Mouse (Mus musculus) myocyte (in vitro differentiated cells): Measurements from ENCODE around the gene Jph4. TPM values are rescaled to one million over a fixed set of nuclear protein-coding genes. Genes with fewer than 3 reads are reported as not detected.

ENCODE experiments used
- H3K27me3 ChIP-seq: one replicate; pipeline ENCODE4 v1.6.1; 2011; ENCODE audit not compliant: control insufficient read depth, insufficient read depth, insufficient read length
- H3K36me3 ChIP-seq: one replicate; pipeline ENCODE4 v1.6.1; 2011; ENCODE audit not compliant: control insufficient read depth, insufficient read depth
- H3K4me2 ChIP-seq: one replicate; pipeline ENCODE4 v1.6.1; 2011; ENCODE audit warnings: low read depth, control low read depth
- H3K4me3 ChIP-seq: one replicate; pipeline ENCODE4 v1.5.1; 2011; ENCODE audit warnings: mild to moderate bottlenecking, control low read depth, moderate library complexity
- H3K79me2 ChIP-seq: one replicate; pipeline ENCODE4 v1.6.1; 2011; ENCODE audit not compliant: control insufficient read depth, insufficient read depth
- H3ac ChIP-seq: one replicate; pipeline ENCODE4 v1.6.1; 2011; ENCODE audit not compliant: control insufficient read depth, insufficient read length
- CEBPB ChIP-seq: IDR thresholded peaks from 2 replicates; pipeline ENCODE4 v1.6.1; 2011; ENCODE audit warnings: mild to moderate bottlenecking, moderate library complexity; ENCODE audit not compliant: poor library complexity, insufficient read depth, severe bottlenecking
- E2F4 ChIP-seq: IDR thresholded peaks from one replicate; pipeline ENCODE4 v1.6.1; 2011; ENCODE audit warnings: mild to moderate bottlenecking, control low read depth, moderate library complexity; ENCODE audit not compliant: insufficient read depth
- MAX ChIP-seq: IDR thresholded peaks from one replicate; pipeline ENCODE4 v1.6.1; 2011; ENCODE audit warnings: low read depth, mild to moderate bottlenecking, control low read depth
- MYOD1 ChIP-seq, 3 experiments: IDR thresholded peaks; one replicate each; pipeline ENCODE4 v1.6.1; 2011; ENCODE audit warnings: control low read depth in 2 of 3, low read depth in 2 of 3, mild to moderate bottlenecking in 2 of 3, moderate library complexity in 1 of 3; ENCODE audit not compliant: insufficient read length in 2 of 3, control insufficient read depth in 1 of 3
- MYOG ChIP-seq, 3 experiments: IDR thresholded peaks; one replicate each; pipeline ENCODE4 v1.6.1; 2011; ENCODE audit warnings: control low read depth in 2 of 3, low read depth in 2 of 3, mild to moderate bottlenecking in 2 of 3; ENCODE audit not compliant: insufficient read length in 2 of 3, control insufficient read depth in 1 of 3, insufficient read depth in 1 of 3
- POLR2A ChIP-seq: IDR thresholded peaks from one replicate; pipeline ENCODE4 v1.6.1; 2011; ENCODE audit warnings: low read depth, mild to moderate bottlenecking, control low read depth, moderate library complexity; ENCODE audit not compliant: insufficient read length
- POLR2AphosphoS2 ChIP-seq: IDR thresholded peaks from one replicate; pipeline ENCODE4 v1.6.1; 2011; ENCODE audit warnings: low read depth, control low read depth; ENCODE audit not compliant: insufficient read length
- REST ChIP-seq: IDR thresholded peaks from one replicate; pipeline ENCODE4 v1.6.1; 2011; ENCODE audit warnings: mild to moderate bottlenecking, control low read depth, moderate library complexity; ENCODE audit not compliant: insufficient read depth, insufficient read length
- SRF ChIP-seq: IDR thresholded peaks from one replicate; pipeline ENCODE4 v1.6.1; 2011; ENCODE audit warnings: low read depth; ENCODE audit not compliant: control insufficient read depth, insufficient read length
- TCF12 ChIP-seq: IDR thresholded peaks from one replicate; pipeline ENCODE4 v1.6.1; 2011; ENCODE audit warnings: mild to moderate bottlenecking, control low read depth; ENCODE audit not compliant: poor library complexity, insufficient read depth, severe bottlenecking
- TCF3 ChIP-seq: IDR thresholded peaks from one replicate; pipeline ENCODE4 v1.6.1; 2011; ENCODE audit warnings: low read depth, control low read depth; ENCODE audit not compliant: insufficient read length
- USF1 ChIP-seq: IDR thresholded peaks from one replicate; pipeline ENCODE4 v1.6.1; 2011; ENCODE audit warnings: low read depth, mild to moderate bottlenecking, control low read depth, moderate library complexity
- polyA plus RNA-seq: library from polyadenylated mRNA; unstranded; fragments of >200 nt; fragmentation: generic; extraction: Trizol; gene quantifications from one replicate; pipeline ENCODE4 v1.2.1, GENCODE M21; 2012; ENCODE audit warnings: missing spikeins

Gene Jph4
- polyA plus RNA-seq, 1 experiment = not detected

DNA sequence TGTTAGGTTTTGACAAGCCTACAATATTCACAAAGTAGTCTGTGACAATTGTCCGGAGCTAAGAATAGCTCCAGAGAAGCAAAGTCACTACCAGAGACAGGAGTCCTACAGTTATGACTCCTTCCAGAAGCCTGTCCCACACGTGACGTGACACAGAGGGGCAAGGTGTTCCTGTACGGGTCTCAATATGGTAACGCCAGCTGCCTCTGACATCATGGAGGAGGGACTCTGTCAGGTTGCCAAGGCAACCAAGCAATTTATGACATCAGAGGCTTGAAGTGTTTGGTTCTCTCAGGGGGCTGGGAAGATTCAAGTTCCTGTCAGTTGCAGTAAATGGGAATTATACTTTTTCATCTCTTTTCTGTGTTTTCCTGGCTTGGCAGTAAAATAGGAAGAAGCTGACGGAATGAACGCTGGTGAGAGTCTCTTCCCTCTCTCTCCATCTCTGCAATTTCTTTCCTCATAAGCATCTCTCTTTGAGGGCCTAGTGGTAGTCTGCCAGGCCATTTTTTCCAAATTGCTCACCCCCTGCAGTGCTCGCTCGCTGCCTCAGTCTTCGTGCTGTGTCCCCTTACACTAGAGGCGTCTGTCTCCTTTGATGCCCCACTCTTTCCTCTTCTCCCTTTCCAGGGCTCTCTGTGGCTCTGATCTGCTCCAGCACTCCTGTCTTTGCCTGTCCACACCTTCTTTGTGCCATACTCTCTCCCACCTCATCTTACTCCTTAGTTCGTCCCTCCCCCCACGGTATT, 27.4 kb downstream of the Jph4 start:
- Histone ChIP-seq H3ac (no peak overlapping the region), H3K4me2 (no peak overlapping the region), H3K4me3 (no peak overlapping the region), H3K36me3 (no peaks in the 10 kb centered on the region), H3K79me2 (no peaks in the 10 kb centered on the region), H3K27me3 (no peaks in the 10 kb centered on the region)
- no peak for TF ChIP-seq MYOD1 (IDR thresholded peaks at IDR 0.05; ENCODE audit: control insufficient read depth in 1 of 3, insufficient read length in 2 of 3, low read depth in 2 of 3)
- TF ChIP-seq MAX = no peak

DNA sequence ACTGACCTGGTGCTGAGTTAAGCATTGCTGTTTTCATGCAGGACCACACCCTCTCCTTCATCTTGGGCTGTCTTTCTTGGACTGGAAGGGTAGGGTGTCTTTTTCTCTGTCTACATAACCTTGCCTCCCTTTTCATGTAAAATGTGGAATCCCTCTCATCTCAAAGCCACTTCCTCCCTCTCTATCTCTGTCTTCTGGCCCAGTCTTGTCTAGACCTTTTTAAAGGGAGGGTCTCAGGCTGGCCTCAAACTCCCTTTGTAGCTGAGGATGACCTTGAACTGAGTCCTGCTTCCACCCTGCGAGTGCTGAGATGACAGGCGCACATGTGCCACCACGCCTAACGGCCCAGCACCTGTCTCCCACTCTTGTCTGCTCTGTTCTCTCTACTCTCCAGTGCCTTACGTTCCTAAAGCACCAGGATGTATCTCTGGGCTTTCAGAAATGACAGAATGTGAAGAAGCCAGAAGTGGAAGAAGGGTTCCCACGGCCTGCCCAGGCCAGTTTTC, 30.7 kb downstream of the Jph4 start:
- TF ChIP-seq TCF12 (no peak), USF1 (no peak), CEBPB (no peak), TCF3 (no peak), POLR2AphosphoS2 (no peak), MYOG (IDR thresholded peaks at IDR 0.05; ENCODE audit: control insufficient read depth in 1 of 3, insufficient read depth in 1 of 3, insufficient read length in 2 of 3, low read depth in 2 of 3) (no peak), MYOD1 (IDR thresholded peaks at IDR 0.05; ENCODE audit: control insufficient read depth in 1 of 3, insufficient read length in 2 of 3, low read depth in 2 of 3) (no peak), POLR2A (no peak), REST (no peak), E2F4 (no peak), MAX (no peak), SRF (no peak)
- H3ac ChIP-seq = no peak overlapping the region
- no peaks in the 10 kb centered on the region for H3K36me3 ChIP-seq
- H3K4me2 ChIP-seq = no peak overlapping the region
- H3K27me3 ChIP-seq = no peaks in the 10 kb centered on the region
- no peaks in the 10 kb centered on the region for H3K79me2 ChIP-seq
- no peak overlapping the region for H3K4me3 ChIP-seq

DNA sequence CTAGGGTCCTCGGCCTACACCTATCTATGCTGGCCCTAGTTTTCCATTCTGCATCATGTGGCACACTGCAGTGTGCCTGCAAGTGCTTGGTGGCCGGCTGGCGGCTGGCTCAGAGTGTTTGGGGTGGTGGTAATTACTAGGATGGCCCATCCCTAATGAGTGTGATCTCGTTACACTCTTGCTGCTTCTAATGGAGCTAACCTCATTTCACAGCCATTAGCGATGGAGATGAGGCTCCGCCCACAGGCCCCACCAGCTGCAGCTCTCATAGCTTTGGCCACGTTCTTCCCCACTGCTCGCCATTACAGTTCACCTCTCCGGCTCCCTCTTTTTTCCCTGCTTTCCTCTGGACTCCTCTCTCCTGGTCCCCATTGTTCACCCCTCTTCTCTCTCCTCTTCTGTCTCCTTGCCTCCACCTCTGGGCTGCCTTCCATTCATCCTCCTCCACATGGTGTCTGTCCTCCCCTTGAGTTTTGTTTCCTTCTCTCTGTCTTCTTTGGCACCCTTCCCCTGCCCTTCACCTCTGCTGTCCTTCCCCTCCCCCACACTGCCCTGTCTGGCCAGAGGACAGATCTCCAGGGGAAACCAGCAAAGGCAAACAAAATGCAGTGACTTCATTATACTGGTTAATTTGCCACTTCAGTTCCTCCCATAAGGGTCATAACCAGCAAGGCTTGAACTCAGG, 31.3 kb downstream of the Jph4 start:
- H3K36me3 ChIP-seq = no peaks in the 10 kb centered on the region
- no peak overlapping the region for H3K4me2 ChIP-seq
- H3ac ChIP-seq = no peak overlapping the region
- no peaks in the 10 kb centered on the region for H3K79me2 ChIP-seq
- no peaks in the 10 kb centered on the region for H3K27me3 ChIP-seq
- TF ChIP-seq POLR2AphosphoS2 (no peak), MYOD1 (IDR thresholded peaks at IDR 0.05; ENCODE audit: control insufficient read depth in 1 of 3, insufficient read length in 2 of 3, low read depth in 2 of 3) (no peak), MAX (no peak), SRF (no peak), REST (no peak), E2F4 (no peak), TCF3 (no peak), POLR2A (no peak), CEBPB (no peak), USF1 (no peak), TCF12 (no peak), MYOG (IDR thresholded peaks at IDR 0.05; ENCODE audit: control insufficient read depth in 1 of 3, insufficient read depth in 1 of 3, insufficient read length in 2 of 3, low read depth in 2 of 3) (no peak)
- no peak overlapping the region for H3K4me3 ChIP-seq

DNA sequence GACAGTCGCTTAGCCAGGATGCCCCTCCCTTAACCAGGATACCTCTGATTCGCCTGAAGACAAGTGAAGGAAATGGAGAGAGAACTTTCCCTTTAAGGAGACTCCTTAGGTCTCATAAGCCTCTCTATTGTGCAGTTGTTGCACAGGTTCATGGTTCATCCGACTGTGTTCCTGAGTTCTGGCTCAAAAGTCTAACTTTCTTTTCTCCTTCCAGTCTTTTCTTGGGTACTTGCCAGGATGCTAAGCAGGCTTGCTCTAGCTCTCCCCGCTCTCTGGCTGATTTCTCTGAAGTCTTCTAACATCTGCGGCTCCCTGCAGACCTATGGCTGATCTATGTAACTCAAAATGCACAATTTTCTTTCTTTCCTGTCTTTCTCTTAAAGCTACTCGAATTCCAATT, 33.3 kb downstream of the Jph4 start:
- H3K4me3 ChIP-seq = no peak overlapping the region
- H3K36me3 ChIP-seq = no peaks in the 10 kb centered on the region
- no peaks in the 10 kb centered on the region for H3K79me2 ChIP-seq
- no peak overlapping the region for H3ac ChIP-seq
- TF ChIP-seq USF1 (no peak), CEBPB (no peak), TCF3 (no peak), POLR2A (no peak), E2F4 (no peak), REST (no peak)
- H3K4me2 ChIP-seq = no peak overlapping the region
- H3K27me3 ChIP-seq = no peaks in the 10 kb centered on the region

DNA sequence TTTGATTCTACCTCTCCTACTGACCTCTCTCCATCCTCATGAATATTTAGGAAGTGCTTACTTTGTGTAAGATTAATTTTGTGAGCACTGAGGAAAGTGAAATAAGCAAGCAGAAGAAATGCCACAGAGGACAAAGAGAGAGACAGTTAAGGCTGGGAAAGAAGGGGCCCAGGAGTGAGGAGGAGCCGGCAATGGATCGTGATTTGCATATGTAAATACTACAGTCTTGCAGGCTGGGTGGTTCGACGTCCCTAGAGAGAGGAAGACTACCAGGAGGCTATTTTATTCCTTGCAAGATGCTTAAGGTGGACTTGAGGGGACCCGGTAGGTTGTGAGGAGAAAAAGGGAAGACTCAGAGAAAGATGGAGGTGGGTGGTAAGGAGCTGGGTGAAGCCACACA, 35.6 kb downstream of the Jph4 start:
- TF ChIP-seq POLR2A (no peak), TCF12 (no peak), MYOG (IDR thresholded peaks at IDR 0.05; ENCODE audit: control insufficient read depth in 1 of 3, insufficient read depth in 1 of 3, insufficient read length in 2 of 3, low read depth in 2 of 3) (no peak), SRF (no peak), USF1 (no peak), E2F4 (no peak), MYOD1 (IDR thresholded peaks at IDR 0.05; ENCODE audit: control insufficient read depth in 1 of 3, insufficient read length in 2 of 3, low read depth in 2 of 3) (no peak), MAX (no peak), REST (no peak), CEBPB (no peak), TCF3 (no peak), POLR2AphosphoS2 (no peak)
- Histone ChIP-seq H3K4me3 (no peak overlapping the region), H3K4me2 (no peak overlapping the region), H3ac (no peak overlapping the region), H3K36me3 (no peaks in the 10 kb centered on the region), H3K79me2 (no peaks in the 10 kb centered on the region), H3K27me3 (no peaks in the 10 kb centered on the region)
